Mouse (Mus musculus) heart, adult 2 months (tissue): ENCODE data around the gene Ptcra.

Source experiments
- CTCF ChIP-seq: fragments of 200-600 bp; IDR thresholded peaks from 2 replicates; pipeline ENCODE4 v1.8.1; 2022; ENCODE audit warnings: antibody characterized with exemption, mild to moderate bottlenecking, moderate library complexity
- EP300 ChIP-seq: fragments of 200-500 bp; IDR thresholded peaks from 2 replicates; pipeline ENCODE4 v1.6.1; 2011; ENCODE audit warnings: low read depth, low read length, control low read depth; ENCODE audit not compliant: insufficient read depth
- POLR2A ChIP-seq: fragments of 200-500 bp; IDR thresholded peaks from 2 replicates; pipeline ENCODE4 v1.6.1; 2011; ENCODE audit warnings: mild to moderate bottlenecking, low read depth, low read length, control low read depth; ENCODE audit not compliant: insufficient read depth

GRCm38 (mm10) chr17:46770546-46770945 is 7.0 kb upstream of the Ptcra start:
- no peak for TF ChIP-seq CTCF
- no peak for TF ChIP-seq EP300
- TF ChIP-seq POLR2A = no peak
